Mouse (Mus musculus) B cell, adult 62 days (primary cell): Measurements from ENCODE around the gene Rims3. TPM values are rescaled to one million over a fixed set of nuclear protein-coding genes. Genes with fewer than 3 reads are reported as not detected.

ENCODE experiments used
- total RNA-seq: library from RNA; stranded (reverse); gene quantifications from 4 replicates; pipeline ENCODE4 v1.2.4, GENCODE M21; 2023

Rims3 gene
- 0.55 to 1.6 TPM (median 0.75 TPM) in 4 replicates for total RNA-seq

DNA sequence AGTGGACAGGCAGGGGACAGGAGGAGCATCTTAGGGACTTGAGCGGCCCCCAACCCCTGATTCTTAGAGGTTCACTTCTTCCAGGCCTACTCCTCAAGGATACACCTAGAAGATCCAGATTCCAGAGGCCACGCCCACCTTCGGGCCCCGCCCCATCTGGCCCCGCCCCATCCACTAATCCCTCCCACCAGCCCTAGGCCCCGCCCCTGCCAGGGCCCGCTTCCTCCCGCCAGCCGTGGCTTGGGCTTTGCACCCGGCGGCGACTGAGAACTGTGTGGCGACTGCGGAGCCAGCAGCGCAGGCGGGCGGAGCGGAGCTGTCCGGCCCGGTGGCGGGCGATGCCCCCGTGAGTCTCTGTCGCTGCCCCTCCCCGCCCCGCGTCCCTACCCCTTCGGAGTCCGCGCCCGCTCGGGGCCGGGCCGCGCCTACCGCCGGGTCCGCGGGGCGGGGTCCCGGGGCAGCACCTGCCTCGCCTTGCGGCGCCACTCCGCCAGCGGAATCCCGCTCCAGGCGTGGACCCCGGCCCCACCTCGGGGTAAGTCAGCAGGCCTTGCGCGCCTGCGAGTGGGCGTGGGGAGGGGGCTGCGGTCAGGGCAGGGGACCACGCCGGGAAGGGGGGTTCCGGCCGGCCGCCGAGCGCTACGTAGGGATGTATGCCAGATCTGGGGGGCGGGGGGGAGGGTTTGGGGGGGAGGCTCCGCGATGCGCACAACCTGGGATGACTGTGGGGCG lies at the start of gene Rims3:
Gene Rims3 (plus strand): TSS at position 229 of the 732 bp plus-strand sequence.

DNA sequence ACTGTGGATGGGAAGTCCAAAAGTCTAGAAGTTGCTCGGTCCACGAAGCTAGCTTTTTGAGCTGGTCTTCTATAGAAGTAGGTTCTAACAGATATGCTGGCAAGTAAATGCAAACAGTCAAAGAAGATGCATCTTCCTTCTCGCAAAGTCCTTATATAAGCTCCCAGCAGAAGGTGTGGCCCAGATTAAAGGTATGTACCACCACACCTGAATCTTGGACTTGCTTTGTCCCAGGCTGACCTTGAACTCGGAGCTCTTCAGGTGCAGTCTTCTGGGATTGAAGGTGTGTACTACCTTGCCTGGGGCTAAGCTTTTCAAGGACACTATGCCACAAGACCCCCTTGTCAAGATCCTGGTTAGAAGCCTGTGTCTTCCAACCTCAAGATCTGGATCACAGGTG lies 23.1 kb upstream of the Rims3 start, which contains the start of gene Nfyc:
Gene Nfyc (minus strand): TSS at position 101 of the 400 bp plus-strand sequence.

DNA sequence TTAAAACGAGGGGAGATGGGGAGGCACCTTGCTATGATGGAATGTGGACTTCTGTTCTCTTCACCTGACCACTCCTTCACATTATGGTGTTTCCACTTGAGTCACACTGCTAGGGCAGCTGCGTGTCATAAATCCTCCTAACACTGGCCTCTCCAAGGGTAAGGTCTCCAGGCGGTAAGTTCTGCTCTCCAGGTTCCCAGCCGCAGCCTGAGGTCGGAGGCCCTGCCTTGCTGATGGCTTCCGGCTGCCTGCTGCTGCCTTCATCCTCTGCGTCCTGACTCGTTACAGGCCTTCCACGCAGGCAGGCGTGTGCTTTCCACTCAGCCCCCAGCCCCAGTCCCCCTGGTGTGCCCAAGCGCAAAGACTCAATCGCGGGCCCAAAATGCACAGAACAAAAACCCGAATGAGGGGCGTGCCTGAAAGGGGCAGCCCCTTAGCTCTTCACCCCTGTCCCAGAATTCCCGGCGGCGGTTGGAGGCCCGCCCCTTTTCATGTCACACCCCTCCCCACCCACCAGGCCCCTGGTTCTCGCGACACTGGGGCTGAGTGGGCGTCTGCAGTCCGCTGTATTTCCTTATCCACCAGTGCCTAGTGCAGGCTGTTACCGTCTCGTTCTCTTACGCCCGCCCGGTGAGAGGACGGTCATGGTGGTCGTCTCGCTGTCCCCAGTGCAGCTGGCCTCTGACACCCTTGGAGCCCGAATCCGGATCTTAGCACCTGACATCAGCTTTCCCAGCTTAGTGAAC lies 70.1 kb downstream of the Rims3 start, which contains the start of gene Exo5:
Gene Exo5 (minus strand): TSS at position 464 of the 746 bp plus-strand sequence.

Other genes with a start within 250 kb of the Rims3 start
- gene Cited4, start 188.2 kb upstream of the Rims3 start, total RNA-seq: not detected in 4 replicates
- not detected in 4 replicates for gene Kcnq4, start 106.2 kb upstream of the Rims3 start, total RNA-seq
- 81.7 to 86.2 TPM (median 85.0 TPM) in 4 replicates for gene Nfyc, start 23.2 kb upstream of the Rims3 start, total RNA-seq
- 5.7 to 10.3 TPM (median 7.8 TPM) in 4 replicates for gene Exo5, start 70.2 kb downstream of the Rims3 start, total RNA-seq
- 5.9 to 13.8 TPM (median 9.0 TPM) in 4 replicates for gene Zfp69, start 96.9 kb downstream of the Rims3 start, total RNA-seq
- gene Smap2, start 162.4 kb downstream of the Rims3 start, total RNA-seq: 359 to 364 TPM (median 363 TPM) in 4 replicates
- gene Col9a2, start 184.6 kb downstream of the Rims3 start, total RNA-seq: not detected in 4 replicates
- 26.3 to 32.4 TPM (median 28.7 TPM) in 4 replicates for gene Zmpste24, start 243.4 kb downstream of the Rims3 start, total RNA-seq